Mouse (Mus musculus) 3134 (cell line): Measurements from ENCODE around the gene Gpr39.
A peak's percentile ranks its signal among the peaks of the same experiment; 100 is the strongest.

Experiments
- DNase-seq: peaks from one replicate; pipeline ENCODE4 v3.0.0-alpha.2; 2011; ENCODE audit warnings: low spot score; ENCODE audit not compliant: insufficient read length; ENCODE audit errors: extremely low read depth

Gene Gpr39

DNA sequence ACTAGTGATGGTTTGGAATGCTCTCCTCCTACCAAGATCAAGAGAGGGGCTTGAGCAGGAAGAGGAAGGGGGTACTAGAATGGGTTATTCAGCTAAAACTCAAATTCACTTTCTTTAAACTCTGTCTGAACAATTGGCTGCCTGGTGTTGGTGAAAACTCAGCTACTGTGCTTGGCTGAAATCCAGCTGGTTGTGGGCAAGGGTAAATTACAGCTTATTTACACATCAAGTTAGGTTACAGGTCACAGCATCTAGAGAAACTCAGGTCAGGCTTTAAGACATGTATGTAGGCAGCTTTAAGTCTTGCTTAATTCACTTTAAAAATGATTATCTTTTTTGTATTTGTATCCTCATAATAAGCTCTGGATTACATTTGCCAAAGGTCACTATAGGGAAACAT, 16.7 kb downstream of the Gpr39 start:
- DNase-seq = no peak

DNA sequence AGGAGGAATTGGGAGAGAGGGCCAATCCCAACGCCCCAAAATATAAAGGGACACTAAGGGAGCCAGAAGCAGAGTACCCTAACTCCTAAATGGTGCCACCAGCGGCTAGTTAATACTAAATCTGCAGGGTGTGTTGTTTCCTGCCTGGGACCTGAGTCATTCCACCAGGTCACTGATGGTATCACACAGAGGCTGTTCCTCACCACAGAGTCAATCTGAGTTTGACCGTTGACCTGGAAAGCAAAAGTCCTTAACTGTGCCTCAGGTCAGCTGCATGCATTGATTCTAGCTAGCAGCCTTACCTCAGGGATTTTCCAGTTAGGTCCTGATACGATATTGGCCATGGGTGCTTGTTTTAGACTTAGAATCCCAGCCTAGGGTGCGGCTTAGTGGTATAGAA, 17.5 kb downstream of the Gpr39 start:
- no peak for DNase-seq

DNA sequence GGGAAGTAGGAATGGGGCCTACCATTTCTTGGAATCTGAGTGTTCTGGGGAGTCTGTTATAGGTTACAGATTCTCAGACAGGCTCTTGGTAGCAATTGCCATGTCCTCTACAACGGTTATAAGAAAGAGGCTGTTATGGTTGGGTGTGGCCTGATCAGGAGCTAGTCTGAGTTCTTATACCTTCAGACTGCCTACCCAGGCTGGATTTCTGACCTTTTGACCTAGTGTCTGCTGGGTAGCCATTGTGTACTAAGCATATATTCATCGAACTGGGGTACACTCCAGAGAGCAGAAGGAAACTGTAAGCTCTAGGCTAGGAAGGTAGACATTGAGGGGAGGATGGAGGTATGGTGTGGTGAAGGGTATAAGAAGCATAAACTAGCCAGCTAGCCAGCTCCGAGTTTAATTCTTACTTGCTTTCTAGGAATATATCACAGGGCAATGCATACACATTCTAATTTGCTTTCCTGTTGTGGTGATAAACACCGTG, 24.4 kb downstream of the Gpr39 start:
- no peak for DNase-seq

DNA sequence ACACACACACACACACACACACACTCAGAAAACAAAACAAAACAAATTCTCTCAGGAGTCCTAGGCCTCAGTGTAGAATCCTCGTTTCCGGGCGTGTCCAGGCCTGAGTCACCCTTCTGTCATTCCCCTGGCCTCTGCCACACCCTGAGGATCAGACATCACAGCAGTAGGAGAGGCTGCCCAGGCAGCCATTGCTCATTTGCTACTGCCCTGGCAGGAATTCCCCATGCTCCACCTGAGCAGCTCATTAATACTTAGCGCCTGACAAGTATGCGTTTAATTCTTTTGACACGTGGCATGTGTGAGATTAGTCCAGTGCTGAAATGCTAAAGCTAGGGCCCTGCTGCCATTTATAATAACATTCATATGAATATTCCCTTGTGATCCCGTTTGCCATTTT, 25.0 kb downstream of the Gpr39 start:
- DNase-seq = peak; percentile 77

DNA sequence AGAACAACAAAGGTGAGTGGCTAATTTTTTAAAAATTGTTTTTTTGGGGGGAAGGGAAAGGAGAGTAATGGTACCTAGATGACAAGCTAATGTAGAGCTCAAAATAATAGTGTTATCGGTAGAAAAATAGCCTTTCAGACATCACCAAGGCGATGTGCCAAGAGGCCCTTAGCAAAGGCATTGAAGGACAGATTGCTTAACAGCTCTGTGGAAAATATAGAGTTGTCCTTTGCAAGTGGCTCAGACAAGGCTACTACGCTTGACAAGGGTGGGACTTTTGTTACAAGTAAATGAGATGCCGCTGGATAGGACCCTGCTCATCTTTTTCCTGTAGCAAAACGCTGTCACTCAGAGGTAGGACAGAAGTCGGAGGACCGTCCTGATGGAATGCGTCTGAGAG, 25.5 kb downstream of the Gpr39 start:
- DNase-seq = no peak

DNA sequence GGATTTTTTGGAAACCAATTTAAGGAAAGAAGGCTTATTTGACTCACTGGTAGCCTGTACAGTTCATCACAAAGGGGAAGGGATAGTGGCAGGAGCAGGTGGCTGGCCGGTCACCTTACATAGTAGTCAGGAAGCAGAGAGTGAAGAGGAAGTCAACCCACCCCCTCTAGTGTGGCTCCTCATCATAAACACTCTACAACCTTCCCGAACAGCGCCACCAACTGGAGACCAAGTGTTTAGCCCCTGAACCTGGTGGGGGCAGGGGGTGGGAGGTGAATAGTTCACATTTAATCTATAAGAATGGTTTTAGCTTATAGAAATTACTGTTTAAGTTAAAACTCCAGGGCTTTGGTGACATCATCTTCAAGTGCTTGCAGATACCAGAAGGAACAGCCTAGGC, 28.6 kb downstream of the Gpr39 start:
- DNase-seq = no peak

DNA sequence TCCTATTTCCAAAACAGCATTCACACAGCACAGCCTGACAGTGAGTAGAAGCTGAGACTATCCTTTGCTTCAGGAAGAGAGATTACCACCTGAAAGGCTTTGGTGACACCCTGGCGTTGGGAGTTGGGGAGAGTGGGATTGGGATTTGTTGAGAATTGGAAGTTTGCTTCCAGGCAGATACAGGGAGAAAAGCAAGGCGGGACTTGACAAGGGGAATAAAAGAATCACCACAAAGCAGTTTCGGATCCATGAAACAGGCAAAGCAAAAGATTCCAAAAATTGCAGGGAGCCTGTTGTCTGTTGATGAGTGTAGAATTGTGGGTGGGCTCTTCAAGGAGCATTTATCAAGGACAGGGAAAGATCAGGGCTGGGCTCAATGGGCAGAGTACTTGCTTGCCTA, 38.5 kb downstream of the Gpr39 start:
- DNase-seq = no peak

DNA sequence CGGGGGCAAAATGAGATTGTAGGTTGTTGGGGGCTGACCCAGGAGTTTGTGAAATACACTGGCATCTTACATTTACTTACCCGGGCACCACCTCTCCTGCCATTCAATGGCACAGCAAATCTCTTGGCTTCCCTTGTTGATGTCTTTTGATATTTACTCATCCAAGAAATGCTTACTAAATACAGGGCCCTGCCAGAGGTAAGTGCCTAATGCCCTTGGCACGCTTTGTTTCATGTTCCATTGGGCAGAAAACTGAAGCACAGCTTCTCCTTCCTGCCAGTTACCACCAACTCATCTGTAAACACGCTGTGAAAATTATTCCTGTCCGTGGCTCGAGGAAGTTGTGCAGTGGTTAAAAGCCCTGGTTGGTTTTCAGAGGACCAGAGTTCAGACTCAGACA, 39.4 kb downstream of the Gpr39 start:
- DNase-seq = no peak

DNA sequence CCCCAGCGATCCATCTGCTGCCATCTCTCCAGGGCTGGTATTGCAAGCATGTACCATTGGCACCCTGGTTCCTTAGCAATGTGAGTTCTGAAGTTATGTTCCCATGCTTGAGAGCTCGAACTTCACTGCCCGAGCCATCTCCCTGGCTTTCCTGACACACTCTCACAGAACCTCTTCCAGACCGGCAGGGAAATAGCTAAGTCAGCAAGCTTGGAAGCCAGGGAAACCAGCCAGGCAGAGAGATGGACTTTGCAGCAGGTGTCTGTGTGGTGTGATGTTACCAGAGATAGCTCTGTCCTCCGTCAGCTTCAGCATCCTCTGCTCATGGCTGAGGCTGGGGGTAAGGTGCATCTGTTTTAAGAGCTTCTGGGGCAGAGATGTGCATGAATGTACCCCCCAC, 41.1 kb downstream of the Gpr39 start:
- DNase-seq = no peak

DNA sequence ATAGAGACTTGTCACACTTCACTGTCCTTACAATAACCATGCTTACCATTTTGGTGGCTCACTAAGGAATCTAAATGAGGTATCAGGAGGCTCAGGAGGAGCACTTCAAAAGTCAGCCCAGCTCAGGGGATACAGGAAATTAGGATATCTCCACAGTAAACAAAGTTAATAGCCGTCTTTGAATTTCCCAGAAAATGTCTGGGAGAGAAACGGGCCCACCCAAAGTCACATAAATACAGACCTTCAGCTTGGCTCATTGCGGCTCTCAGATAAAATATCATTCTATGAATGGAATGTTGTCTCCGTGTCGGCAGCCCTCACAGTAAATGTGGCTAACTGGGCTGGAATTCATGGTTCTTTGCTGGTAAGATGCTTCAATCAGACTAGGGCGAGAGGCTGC, 42.3 kb downstream of the Gpr39 start:
- DNase-seq = no peak

DNA sequence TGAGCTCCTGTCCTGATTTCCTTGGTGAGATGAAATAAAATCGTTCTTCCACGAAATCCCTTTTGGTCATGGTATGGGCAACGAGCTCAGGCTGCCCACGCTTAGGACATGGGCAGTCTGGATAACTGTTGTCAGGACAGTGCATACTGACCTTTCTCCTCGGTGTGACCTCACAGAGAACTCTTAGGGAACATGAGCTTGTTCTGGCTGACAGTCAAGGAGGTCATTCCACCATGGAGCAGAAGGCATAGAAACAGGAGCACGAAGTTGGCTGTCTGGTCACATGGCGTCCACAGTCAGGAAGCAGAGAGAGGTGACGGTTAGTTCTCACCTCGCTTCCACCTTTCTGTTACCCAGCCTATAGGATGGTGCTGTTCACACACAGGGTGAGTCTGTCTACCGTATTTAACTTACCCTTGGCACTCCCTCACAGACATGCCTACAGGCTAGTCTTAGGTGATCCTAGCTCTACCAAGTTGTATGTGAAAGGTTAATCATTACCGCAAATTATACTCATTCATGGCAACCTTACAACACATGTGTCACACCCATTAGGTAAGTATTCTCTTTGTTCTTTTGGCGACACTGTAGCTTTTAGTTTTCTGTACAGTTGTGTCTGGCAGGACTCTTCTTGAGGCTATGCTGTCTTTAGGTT, 44.4 kb downstream of the Gpr39 start:
- no peak for DNase-seq

DNA sequence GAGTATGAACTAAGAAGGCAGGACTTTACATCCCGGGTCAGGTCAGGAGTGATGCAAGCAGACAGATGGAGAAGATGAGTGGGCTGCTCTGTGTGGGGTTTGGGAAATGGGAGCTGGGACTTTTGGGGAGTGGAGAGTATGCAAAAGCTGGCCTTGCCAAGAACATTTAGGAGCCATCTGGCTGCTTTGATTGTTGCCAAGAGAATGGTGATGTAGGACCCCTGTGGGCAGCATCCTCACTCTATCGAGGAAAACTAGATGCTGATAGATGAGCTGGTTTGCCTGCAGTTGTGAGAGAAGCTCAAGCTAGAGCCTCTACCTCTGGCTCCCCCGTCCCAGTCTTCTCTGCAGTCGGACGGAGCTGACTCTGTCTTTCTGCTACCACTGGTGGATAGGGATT, 47.5 kb downstream of the Gpr39 start:
- no peak for DNase-seq

DNA sequence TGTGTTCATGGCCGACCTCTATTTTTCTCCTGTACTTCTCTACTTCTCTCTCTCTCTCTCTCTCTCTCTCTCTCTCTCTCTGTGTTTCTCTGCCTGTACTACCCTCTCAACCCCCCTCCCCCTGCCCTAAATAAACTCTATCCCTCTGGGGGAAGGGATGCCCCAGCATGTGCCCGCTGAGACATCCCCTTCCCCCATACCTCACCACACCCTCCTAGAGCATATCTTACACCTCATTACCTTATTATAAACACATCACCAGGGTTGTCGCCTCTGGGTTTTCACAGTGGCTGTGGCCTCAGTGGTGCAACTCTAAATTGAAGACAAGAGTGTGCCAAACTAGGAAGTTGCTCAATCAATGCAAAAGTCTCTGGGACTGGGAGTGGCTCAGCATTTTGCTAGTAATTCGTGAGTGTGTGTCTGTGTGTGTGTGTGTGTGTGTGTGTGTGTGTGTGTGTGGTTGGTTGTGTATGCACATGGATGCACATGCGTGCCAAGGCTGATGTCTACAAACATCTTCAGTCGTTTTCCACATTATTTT, 52.3 kb downstream of the Gpr39 start:
- DNase-seq = no peak

DNA sequence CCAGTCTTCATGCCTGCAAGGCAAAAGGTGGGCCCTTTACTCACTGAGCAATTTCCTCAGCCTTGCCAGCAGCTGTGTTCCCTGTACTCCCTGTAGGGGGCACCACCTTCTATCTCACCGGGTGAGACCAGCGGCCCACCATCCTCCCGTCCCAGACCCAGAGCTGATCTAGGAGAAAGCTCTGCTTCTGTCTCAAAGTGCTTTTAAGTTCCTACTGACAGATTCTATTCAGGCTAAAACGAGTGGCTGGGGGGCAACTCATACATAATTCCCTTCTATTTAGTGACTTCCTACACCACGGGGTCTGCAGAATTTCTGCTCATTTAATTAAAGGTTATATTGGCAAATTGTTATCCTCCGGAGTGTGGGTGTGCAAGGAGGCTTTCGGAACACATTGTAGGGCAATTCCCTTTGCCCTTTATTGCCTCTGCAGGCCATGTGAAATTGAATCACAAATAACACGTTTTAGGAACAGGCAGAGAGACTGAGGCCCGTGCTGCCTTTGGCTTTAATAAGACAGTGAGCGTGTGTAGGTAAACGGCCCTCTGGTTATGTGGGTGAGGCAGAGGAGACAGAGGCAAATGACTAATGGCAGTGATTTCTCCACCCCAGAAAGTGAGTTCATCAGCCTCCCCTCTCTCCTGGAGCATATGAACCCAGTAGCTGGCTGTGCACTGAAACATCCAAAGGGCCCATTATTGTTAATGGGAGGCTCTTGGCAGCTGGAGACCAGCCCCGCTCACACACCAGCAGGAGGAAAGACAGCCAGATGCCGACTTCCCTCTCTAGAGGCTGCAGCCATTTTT, 53.1 kb downstream of the Gpr39 start:
- DNase-seq = no peak

DNA sequence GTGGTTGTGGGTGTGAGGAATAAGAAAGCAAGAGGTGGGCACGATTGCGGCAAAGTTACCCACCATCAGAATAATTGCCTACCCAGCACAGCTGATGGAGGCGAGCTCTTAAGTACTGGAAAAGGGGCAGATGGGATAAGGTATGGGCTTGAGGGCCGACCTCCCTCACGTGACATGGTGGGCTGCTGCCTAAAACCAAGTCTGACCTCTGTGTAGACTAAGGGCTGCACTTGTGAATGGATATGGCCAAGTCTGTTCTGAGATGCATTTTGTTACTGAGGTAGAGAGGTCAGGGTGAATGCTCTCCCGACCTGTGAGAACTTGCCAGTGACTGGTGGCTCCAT, 53.7 kb downstream of the Gpr39 start:
- DNase-seq = no peak

DNA sequence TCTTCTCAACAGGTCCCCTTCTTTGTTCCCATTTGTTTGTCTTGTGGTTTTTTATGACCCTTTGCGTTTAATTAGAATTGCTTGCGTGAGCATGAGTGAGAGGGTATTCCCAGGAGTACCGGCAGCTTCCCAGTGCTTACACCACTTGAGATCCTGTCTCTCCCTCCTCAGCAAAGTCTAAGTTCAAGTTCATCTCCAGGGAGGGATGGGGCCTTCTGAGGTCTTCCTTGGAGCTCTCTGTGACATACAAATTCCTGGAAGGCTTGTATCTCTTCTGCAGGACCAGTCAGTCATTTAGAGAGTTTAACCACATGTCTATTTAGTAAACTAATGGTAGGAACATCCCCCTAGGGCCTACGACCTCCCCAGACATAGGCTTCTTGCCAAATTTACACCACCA, 55.1 kb downstream of the Gpr39 start:
- DNase-seq = no peak

DNA sequence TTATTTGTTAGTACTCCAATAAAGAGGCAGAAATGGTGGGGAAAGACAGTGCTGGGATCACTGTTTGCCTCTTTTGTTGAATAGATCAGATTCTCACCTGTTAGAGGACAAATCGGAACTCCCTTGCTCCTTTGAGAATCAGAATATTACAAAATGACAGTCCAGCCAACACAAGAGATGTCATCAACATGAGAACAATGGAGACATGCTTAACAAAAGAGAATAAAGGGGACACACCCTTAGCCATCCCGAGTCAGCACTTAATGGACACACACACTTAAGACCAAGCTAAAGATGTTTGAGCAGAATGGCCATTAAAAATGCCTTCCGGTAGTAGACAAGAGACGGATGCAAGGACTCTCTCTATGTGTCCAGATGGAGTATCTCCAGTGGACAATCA, 68.0 kb downstream of the Gpr39 start:
- DNase-seq = no peak

DNA sequence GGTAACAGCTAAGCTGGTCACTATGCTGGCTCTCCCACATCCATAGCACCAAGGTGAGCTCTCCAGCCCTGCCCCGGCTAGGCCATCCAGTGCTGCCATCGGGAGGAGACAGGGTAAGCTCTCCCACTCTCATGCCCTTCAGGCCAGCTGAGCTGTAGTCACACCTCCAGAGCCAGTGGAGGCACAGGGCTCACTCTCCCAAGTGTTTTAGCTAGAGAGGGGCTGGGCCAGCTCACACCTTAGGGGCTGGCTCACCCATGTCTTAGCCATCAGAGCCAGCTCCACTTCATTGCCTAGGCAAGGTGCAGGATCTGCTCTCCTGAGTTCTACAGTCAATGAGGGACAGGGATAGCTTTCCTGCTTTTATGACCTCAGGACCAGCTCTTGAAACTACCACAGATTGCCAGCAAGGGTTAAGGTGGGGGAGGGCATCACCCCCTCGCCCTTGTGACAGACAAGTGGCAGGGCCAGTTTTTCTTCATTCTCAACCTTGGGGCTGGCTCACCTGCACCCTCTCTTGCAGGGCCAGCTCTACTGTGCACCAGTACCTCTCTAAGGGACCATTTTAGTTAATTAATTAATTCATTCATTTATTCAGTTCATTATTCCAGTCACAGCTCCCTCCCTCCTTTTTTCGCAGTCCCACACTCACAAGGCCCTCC, 78.7 kb downstream of the Gpr39 start:
- DNase-seq = no peak

DNA sequence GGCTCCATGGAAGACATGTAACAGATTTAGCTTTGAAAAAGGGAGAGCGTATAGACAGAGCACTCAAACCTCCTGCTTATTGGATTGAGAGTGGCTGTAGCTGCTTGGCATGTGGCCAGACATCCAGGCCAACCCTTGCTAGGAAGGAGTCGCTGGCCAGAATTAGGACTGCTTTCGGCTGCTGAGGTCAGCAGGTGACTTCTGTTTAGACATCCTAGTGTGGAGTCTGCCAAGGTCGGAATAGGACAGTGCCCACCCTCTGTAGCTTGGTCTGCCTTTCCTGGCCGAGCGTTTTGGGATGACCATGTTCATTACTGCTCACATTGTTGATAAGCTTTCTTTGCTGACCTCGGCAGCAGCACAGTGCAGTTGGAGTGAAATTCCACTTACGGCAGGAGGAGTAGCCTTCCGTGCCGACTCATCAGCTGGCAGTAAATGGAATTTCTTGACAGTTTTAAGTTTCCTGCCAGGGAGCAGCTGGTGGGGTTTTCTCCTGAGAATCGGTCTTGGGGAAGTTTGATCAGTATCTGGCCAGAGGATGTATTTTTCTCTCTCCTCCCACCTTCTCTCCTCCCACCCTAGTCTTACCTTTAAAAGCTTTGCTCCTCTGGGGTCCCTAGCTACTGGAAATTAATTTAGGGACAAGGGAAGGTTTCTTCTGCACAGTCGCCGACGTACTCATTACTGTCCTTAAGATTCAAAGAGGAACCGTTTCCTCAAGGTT, 83.3 kb downstream of the Gpr39 start:
- no peak for DNase-seq

DNA sequence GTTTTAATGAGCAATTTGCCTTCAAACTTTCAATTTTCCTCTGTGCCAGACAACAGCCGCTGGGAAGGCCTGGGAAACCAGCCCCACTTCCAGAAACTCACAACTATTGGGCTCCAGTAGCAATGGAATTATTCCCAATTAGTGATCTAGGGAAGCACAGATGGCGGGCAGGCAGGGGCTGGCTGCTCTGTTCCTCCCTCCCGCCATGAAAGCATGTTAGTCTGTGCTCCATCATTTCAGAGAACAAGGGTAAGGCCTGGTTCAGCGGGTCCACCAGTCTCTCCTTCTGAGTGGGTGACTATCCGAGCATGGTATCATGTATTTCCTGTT, 83.9 kb downstream of the Gpr39 start:
- DNase-seq = no peak

DNA sequence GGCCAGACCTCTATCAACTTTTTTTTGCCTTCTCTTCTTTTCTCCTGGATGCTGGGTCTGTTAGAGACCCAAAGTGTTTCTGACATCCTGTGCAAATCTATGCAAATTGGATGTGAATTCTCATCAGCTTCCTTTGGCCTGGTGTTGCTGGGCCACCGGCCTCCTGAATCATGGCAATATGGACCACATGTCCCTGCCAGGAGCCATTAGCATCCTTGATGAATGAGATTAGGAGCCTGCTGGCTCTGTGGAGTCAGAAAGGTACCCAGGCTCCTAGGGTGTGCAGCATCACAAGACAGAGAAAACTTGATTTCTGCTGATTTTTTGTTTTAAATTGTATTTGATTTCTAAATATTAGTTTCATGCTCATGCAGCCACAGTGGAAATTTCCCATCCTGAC, 85.3 kb downstream of the Gpr39 start:
- DNase-seq = no peak
